Mouse (Mus musculus): Measurements from ENCODE around the gene Pbrm1.

DNA sequence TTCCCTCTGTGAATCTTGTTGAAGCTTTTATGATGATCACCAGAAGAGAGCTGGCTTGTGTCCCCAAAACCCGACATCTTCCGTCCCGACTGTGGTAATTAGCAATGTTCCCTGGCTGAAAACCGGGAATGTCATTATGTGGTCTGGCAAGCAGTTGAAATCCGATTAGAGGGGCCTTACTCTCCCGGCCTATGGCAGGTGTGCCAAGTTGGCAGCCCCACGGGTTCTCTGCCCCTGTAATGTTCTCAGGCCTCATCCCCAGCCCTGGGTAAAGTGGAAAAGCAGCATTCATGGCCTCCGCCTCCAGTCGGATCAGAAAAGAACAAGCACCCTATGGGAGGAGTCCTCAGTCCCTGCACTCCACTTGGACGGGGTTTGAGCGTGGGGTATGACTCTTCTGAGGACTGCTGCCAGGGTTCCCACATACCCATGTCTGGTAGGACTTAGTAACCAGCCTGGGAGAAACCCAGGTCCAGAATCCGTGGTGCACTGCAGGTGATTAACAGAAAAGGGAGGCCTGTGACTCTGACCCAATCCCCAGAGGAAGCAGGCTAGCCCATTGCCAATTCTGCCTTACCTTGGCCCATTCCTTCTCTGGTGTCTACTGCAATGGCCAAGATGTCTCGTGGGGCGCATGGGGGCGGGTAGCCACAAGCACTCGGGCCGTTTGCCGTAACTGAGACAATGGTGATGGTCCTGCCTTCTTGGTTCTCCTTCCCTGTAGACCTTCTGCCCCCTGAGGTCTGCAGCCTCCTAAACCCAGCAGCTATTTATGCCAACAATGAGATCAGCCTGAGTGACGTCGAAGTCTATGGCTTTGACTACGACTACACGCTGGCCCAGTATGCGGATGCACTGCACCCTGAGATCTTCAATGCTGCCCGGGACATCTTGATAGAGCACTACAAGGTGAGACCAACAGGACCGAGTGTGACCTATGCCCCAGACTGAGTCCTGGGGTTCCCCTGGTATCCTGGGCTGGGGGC, 115.4 kb downstream of the Pbrm1 start:
- no peak for TF ChIP-seq POLR2A (IDR thresholded peaks at IDR 0.05; ENCODE audit: extremely low read depth, insufficient read depth, low read length)
- TF ChIP-seq CTCF (IDR thresholded peaks at IDR 0.05; ENCODE audit: extremely low read depth, insufficient read depth, low read length), result no peak
